Mouse (Mus musculus) heart, adult 2 months (tissue): Measurements from ENCODE around the gene Arfgap3.

Experiments used
- CTCF ChIP-seq: fragments of 200-600 bp; IDR thresholded peaks from 2 replicates; pipeline ENCODE4 v1.8.1; 2022; ENCODE audit warnings: antibody characterized with exemption, mild to moderate bottlenecking, moderate library complexity
- POLR2A ChIP-seq: fragments of 200-500 bp; IDR thresholded peaks from 2 replicates; pipeline ENCODE4 v1.6.1; 2011; ENCODE audit warnings: mild to moderate bottlenecking, low read depth, low read length, control low read depth; ENCODE audit not compliant: insufficient read depth

GRCm38 (mm10) chr15:83350859-83351258 is 812 bp upstream of the Arfgap3 start:
- TF ChIP-seq CTCF (no peak), POLR2A (no peak)
